Mouse (Mus musculus): Measurements from ENCODE around the gene Layn. TPM values are rescaled to one million over a fixed set of nuclear protein-coding genes. Genes with fewer than 3 reads are reported as not detected.

The Layn gene
- polyA plus RNA-seq, 1 experiment: 0.15 TPM

DNA sequence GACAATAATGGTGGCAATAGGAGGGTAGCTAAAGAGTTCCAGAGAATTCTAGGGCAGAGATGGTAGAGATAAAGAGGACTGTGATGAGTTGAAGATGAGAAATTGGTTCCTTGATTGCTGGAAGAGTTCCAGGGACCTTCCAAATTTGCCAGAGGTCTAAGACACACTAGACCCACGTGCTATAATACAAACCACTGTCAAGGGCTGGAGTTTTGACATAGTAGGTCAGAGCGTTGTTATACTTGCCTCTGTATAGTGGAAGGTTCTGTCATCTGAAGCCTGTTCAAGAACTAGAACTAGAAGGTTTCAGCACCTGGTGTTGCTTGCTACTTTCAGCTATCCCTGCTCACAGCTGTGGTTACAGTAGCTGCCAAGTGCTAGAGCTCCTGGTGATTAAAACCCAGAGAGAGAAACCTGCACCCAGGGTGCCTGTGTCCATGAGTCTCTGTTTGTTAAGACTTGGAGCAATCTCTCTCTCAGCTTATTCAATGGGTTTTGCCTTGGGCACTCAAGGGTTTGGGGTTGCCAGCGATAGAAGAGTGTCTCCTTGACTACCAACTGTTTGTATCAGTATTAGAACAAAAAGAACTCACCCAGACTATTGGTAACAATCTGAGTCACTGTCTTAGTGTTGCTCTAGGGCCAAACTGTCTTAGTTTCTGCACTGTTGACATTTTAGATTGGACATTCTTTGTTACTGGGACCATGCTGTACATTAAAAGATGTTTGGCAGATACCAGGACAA lies 43.9 kb downstream of the Layn start:
- no peak overlapping the region for H3K4me3 ChIP-seq (ENCODE audit: low read depth, low read length)
- 0 out of 2 replicates have a peak overlapping the region, but pooled peaks have one; percentile 30 for H3K27ac ChIP-seq (ENCODE audit: insufficient read depth, low read depth, low read length)
- TF ChIP-seq POLR2A (IDR thresholded peaks at IDR 0.05; ENCODE audit: low read depth, low read length): no peak
- TF ChIP-seq CTCF (IDR thresholded peaks at IDR 0.05; ENCODE audit: extremely low read depth, insufficient read length, insufficient replicate concordance, low read depth, low read length): no peak
- H3K36me3 ChIP-seq (ENCODE audit: control insufficient read depth, insufficient read depth, low read length): no peaks in the 10 kb centered on the region
- WGBS: 77% methylated on average over 3 of the region's 3 CpGs
- H3K27me3 ChIP-seq (ENCODE audit: control insufficient read depth, insufficient read depth, low read length): no peaks in the 10 kb centered on the region
- no peaks in the 10 kb centered on the region for H3K4me1 ChIP-seq (ENCODE audit: control insufficient read depth, insufficient read depth, insufficient read length, low read length)

DNA sequence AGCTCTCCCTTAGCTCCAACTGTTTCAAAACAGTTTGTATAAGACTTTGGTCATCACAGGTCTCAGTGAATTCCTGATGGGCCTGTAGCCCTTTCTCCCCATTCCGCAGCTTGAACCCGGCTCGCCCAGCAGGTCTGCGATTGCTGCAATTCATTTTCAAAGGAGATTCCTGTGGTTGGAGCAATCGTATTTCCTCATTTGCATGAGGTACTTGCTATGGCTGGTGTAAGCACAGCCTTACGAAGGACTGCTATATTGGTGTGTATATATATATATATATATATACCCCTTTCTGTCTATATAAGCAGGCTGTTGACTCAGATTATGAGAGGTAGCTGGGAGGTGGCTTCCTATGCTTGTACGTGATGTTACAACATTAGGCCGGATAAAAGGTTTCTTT lies 44.6 kb downstream of the Layn start:
- 67% methylated on average over 8 of the region's 8 CpGs for WGBS
- H3K4me3 ChIP-seq (ENCODE audit: low read depth, low read length): no peak overlapping the region
- no peaks in the 10 kb centered on the region for H3K4me1 ChIP-seq (ENCODE audit: control insufficient read depth, insufficient read depth, insufficient read length, low read length)
- H3K27me3 ChIP-seq (ENCODE audit: control insufficient read depth, insufficient read depth, low read length): no peaks in the 10 kb centered on the region
- H3K27ac ChIP-seq (ENCODE audit: insufficient read depth, low read depth, low read length): 0 out of 2 replicates have a peak overlapping the region, but pooled peaks have one; percentile 30
- TF ChIP-seq CTCF (IDR thresholded peaks at IDR 0.05; ENCODE audit: extremely low read depth, insufficient read length, insufficient replicate concordance, low read depth, low read length) (no peak), POLR2A (IDR thresholded peaks at IDR 0.05; ENCODE audit: low read depth, low read length) (no peak)
- H3K36me3 ChIP-seq (ENCODE audit: control insufficient read depth, insufficient read depth, low read length): no peaks in the 10 kb centered on the region

- 67% methylated on average over 6 of the region's 6 CpGs for WGBS
- H3K4me1 ChIP-seq (ENCODE audit: control insufficient read depth, insufficient read depth, insufficient read length, low read length): no peaks in the 10 kb centered on the region
- H3K4me3 ChIP-seq (ENCODE audit: low read depth, low read length): no peak overlapping the region
- no peaks in the 10 kb centered on the region for H3K27me3 ChIP-seq (ENCODE audit: control insufficient read depth, insufficient read depth, low read length)
- no peak for TF ChIP-seq CTCF (IDR thresholded peaks at IDR 0.05; ENCODE audit: extremely low read depth, insufficient read length, insufficient replicate concordance, low read depth, low read length)
- TF ChIP-seq POLR2A (IDR thresholded peaks at IDR 0.05; ENCODE audit: low read depth, low read length): no peak
- 0 out of 2 replicates have a peak overlapping the region, but pooled peaks have one; percentile 31 for H3K27ac ChIP-seq (ENCODE audit: insufficient read depth, low read depth, low read length)
- no peaks in the 10 kb centered on the region for H3K36me3 ChIP-seq (ENCODE audit: control insufficient read depth, insufficient read depth, low read length)
These were observed 45.3 kb downstream of the Layn start for GRCm38 (mm10) chr9:51031603-51032002.

DNA sequence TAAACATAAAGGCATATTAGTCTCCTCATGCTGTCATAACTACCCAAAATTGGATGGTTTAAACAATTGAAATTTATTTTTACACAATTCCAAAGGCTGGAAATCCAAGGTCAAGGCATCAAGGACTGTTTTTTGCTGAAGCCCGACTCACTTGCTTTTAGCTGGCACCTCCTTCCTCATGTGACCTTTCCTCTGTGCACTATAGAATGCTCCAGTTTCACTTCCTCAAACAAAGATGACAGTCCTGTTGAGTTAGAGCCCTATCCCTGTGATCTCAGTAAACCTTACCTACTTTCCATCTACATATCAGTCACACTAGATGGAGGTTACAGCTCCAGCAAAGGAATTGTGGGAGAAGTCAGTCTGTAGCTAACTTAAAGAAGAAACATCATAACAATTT lies 46.7 kb downstream of the Layn start:
- no peaks in the 10 kb centered on the region for H3K36me3 ChIP-seq (ENCODE audit: control insufficient read depth, insufficient read depth, low read length)
- H3K4me3 ChIP-seq (ENCODE audit: low read depth, low read length): no peak overlapping the region
- WGBS: 15% methylated on average over 1 of the region's 1 CpGs
- no peak overlapping the region for H3K27ac ChIP-seq (ENCODE audit: insufficient read depth, low read depth, low read length)
- no peaks in the 10 kb centered on the region for H3K4me1 ChIP-seq (ENCODE audit: control insufficient read depth, insufficient read depth, insufficient read length, low read length)
- TF ChIP-seq POLR2A (IDR thresholded peaks at IDR 0.05; ENCODE audit: low read depth, low read length) (no peak), CTCF (IDR thresholded peaks at IDR 0.05; ENCODE audit: extremely low read depth, insufficient read length, insufficient replicate concordance, low read depth, low read length) (no peak)
- H3K27me3 ChIP-seq (ENCODE audit: control insufficient read depth, insufficient read depth, low read length): no peaks in the 10 kb centered on the region

DNA sequence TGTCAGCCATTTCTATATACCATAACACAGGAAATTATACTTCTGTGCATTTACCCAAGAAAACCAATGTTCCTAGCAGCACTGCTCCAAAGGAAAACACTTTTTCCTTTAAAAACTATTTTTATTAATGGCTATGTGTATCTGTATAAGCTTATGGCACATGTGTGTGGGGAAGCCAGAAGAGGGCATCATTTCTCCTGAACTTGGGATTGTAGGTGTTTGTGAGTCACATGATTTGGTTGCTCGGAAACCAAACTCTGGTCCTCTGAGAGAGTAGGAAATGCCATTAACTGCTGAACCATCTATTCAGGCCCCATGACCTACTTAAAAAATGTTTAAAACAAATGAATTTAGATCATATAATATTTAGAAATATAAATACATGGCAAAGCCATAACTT lies 49.9 kb downstream of the Layn start:
- TF ChIP-seq POLR2A (IDR thresholded peaks at IDR 0.05; ENCODE audit: low read depth, low read length) (no peak), CTCF (IDR thresholded peaks at IDR 0.05; ENCODE audit: extremely low read depth, insufficient read length, insufficient replicate concordance, low read depth, low read length) (no peak)
- H3K27me3 ChIP-seq (ENCODE audit: control insufficient read depth, insufficient read depth, low read length): no peaks in the 10 kb centered on the region
- no peaks in the 10 kb centered on the region for H3K36me3 ChIP-seq (ENCODE audit: control insufficient read depth, insufficient read depth, low read length)
- H3K4me3 ChIP-seq (ENCODE audit: low read depth, low read length): no peak overlapping the region
- no peaks in the 10 kb centered on the region for H3K4me1 ChIP-seq (ENCODE audit: control insufficient read depth, insufficient read depth, insufficient read length, low read length)
- WGBS: 73% methylated on average over 1 of the region's 1 CpGs
- H3K27ac ChIP-seq (ENCODE audit: insufficient read depth, low read depth, low read length): no peak overlapping the region

DNA sequence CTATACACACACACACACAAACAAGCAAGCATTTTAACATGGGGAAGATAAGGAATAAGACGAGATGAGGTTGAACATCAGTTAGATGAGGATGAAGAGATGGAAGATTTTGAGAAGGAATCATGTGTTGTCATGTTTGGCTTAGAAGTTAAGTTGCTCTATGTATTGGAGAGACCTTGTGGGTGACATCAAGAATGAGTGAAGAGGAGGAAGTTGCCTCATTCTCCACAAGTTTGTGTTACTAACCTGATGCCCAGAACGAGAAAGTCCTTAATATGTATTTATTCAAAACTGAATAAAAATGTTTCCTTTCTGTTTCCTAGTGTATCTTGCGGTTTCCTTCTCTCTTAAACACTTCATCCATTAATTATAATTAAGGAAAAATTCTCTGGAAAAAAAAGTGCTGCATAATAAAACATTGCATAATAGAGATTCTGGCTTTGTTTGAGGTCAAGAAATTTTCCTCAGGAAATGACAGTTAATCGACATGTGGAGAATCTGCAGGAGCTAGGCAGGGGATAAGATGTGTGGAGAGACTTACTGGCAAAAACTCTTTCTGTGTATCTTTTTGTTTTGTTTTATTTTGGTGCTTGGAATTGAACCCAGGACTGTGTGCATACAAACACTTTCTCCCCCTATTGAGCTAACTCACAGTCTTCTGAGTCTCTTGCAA lies 55.6 kb downstream of the Layn start:
- WGBS: 70% methylated on average over 4 of the region's 4 CpGs
- Histone ChIP-seq H3K36me3 (ENCODE audit: control insufficient read depth, insufficient read depth, low read length) (no peaks in the 10 kb centered on the region), H3K4me1 (ENCODE audit: control insufficient read depth, insufficient read depth, insufficient read length, low read length) (no peaks in the 10 kb centered on the region), H3K27ac (ENCODE audit: insufficient read depth, low read depth, low read length) (no peak overlapping the region), H3K27me3 (ENCODE audit: control insufficient read depth, insufficient read depth, low read length) (no peaks in the 10 kb centered on the region), H3K4me3 (ENCODE audit: low read depth, low read length) (no peak overlapping the region)
- TF ChIP-seq POLR2A (IDR thresholded peaks at IDR 0.05; ENCODE audit: low read depth, low read length): no peak
- no peak for TF ChIP-seq CTCF (IDR thresholded peaks at IDR 0.05; ENCODE audit: extremely low read depth, insufficient read length, insufficient replicate concordance, low read depth, low read length)

GRCm38 (mm10) chr9:51020351-51020750 lies 56.5 kb downstream of the Layn start:
- WGBS: 45% methylated on average over 3 of the region's 3 CpGs
- H3K36me3 ChIP-seq (ENCODE audit: control insufficient read depth, insufficient read depth, low read length): no peaks in the 10 kb centered on the region
- TF ChIP-seq POLR2A (IDR thresholded peaks at IDR 0.05; ENCODE audit: low read depth, low read length): no peak
- H3K27ac ChIP-seq (ENCODE audit: insufficient read depth, low read depth, low read length): no peak overlapping the region
- no peaks in the 10 kb centered on the region for H3K27me3 ChIP-seq (ENCODE audit: control insufficient read depth, insufficient read depth, low read length)
- H3K4me3 ChIP-seq (ENCODE audit: low read depth, low read length): no peak overlapping the region
- no peaks in the 10 kb centered on the region for H3K4me1 ChIP-seq (ENCODE audit: control insufficient read depth, insufficient read depth, insufficient read length, low read length)

All from small intestine, adult 2 months (tissue).